Mouse (Mus musculus): Measurements from ENCODE around the gene Selenoh.
A peak's percentile ranks its signal among the peaks of the same experiment; 100 is the strongest.

DNA sequence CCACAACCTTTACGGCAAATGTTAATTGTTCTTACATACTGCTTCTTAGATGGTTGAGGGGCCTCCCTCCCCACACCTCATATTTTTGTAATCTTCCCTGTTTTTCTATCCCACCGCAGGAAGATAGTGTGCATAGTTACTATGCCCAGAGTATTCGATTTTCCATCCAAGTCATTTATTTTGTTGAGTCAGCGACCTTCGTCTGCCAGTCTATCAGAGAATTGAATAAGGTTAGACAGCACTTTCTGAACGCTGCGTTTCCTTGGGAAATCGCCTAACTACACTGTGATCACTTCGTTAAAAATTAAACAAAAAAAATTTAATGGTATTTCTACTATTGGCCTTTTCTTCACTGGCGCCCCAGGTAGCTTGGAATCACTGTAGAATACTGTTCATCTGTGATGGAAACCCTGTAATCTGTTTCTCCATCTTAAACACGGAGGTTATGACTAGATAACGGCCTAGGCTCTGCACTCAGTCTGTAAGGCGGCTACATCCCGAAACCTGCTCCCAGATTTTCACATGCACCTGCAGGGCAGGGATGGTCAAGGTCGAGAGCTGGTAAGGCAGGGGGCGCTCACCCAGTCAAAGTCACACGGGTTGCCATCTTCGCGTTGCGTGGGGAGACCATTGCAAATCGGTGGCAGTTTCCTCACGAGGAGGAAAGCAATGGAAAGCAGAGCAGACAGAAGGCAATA, 6.8 kb upstream of the Selenoh start:
- TF ChIP-seq CTCF (IDR thresholded peaks at IDR 0.05; ENCODE audit: low read depth), result peak; percentile 73
- TF ChIP-seq EP300 (optimal IDR thresholded peaks at IDR 0.05), result no peak
